26 mouse cellular contexts compared by ENCODE assay signal in genomic region chr3:142594547-142594946, GRCm38 (mm10). TPM values are rescaled to one million over a fixed set of nuclear protein-coding genes. Genes with fewer than 3 reads are reported as not detected.
DNase-seq lines count a peak whose midpoint lies in the region; ATAC-seq lines count a peak whose summit lies in the region.
"Had no signal": no experiment of that assay in that cellular context is flagged by ENCODE, and none has a peak within 500 bp of the region (broad histone marks: within the 10 kb centered on the region; RNA-seq: fewer than 3 reads in every experiment).

TSS of gene Gbp2b (plus strand) at chr3:142594847.

- H3K27me3 ChIP-seq in hindbrain, embryonic 10.5 days (ENCODE audit: insufficient read depth, poor library complexity, severe bottlenecking), result no peaks in the 10 kb centered on the region
- no peaks in the 10 kb centered on the region for H3K27me3 ChIP-seq in forebrain, embryonic 13.5 days
- H3K27me3 ChIP-seq: embryonic facial prominence, embryonic 12.5 days; Patski had no signal

- no peak within 1 kb of the TSS for H3K4me2 ChIP-seq in forebrain, embryonic 13.5 days
- H3K4me2 ChIP-seq: embryonic facial prominence, embryonic 12.5 days had no signal

- DNase-seq in A20 (ENCODE audit: low read depth, low spot score), result peak; percentile 25
- no peak for DNase-seq in hindbrain, embryonic 10.5 days (ENCODE audit: low spot score)
- no peak for DNase-seq in cerebellum, postnatal 4 days (ENCODE audit: low spot score in 2 of 2)
- DNase-seq: adrenal gland, adult 2 months; adrenal gland, postnatal 10 days; adrenal gland, postnatal 25 days; B cell, adult 2 months; cerebellum, adult 11 months; cerebellum, adult 18-20 months; cerebellum, adult 8-10 months; cerebellum, adult 9-11 months; cerebellum, postnatal 14 days; cerebellum, postnatal 36 days had no signal

- no peaks in the 10 kb centered on the region for H3K9me3 ChIP-seq in hindbrain, embryonic 10.5 days
- H3K9me3 ChIP-seq in forebrain, embryonic 13.5 days (replicated peaks), result no peaks in the 10 kb centered on the region
- H3K9me3 ChIP-seq: embryonic facial prominence, embryonic 10.5 days; embryonic facial prominence, embryonic 12.5 days; G1E had no signal

- H3K4me1 ChIP-seq in hindbrain, embryonic 10.5 days (replicated peaks), result no peaks in the 10 kb centered on the region
- H3K4me1 ChIP-seq in forebrain, embryonic 13.5 days, result no peaks in the 10 kb centered on the region
- H3K4me1 ChIP-seq: embryonic facial prominence, embryonic 10.5 days; embryonic facial prominence, embryonic 12.5 days had no signal

- WGBS in hindbrain, embryonic 10.5 days, result 86% methylated on average over 1 of the region's 1 CpGs
- WGBS in forebrain, embryonic 13.5 days, result 88% methylated on average over 1 of the region's 1 CpGs

- ATAC-seq in CD4-positive, CD25-positive, alpha-beta regulatory T cell, adult 4 months, result no peak
- ATAC-seq in activated CD4-positive, CD25-positive, alpha-beta regulatory T cell, adult 4 months, result no peak
- ATAC-seq in forebrain, embryonic 13.5 days, result no peak
- ATAC-seq: forebrain, embryonic 14.5 days; forebrain, embryonic 16.5 days; Patski had no signal

- no peaks in the 10 kb centered on the region for H3K36me3 ChIP-seq in hindbrain, embryonic 10.5 days
- no peaks in the 10 kb centered on the region for H3K36me3 ChIP-seq in forebrain, embryonic 13.5 days (ENCODE audit: poor library complexity, severe bottlenecking)
- H3K36me3 ChIP-seq: embryonic facial prominence, embryonic 10.5 days; embryonic facial prominence, embryonic 12.5 days; G1E had no signal

- no peak within 1 kb of the TSS for H3K27ac ChIP-seq in hindbrain, embryonic 10.5 days
- no peak within 1 kb of the TSS for H3K27ac ChIP-seq in forebrain, embryonic 13.5 days
- H3K27ac ChIP-seq: embryonic facial prominence, embryonic 10.5 days; embryonic facial prominence, embryonic 12.5 days had no signal

- no peak within 1 kb of the TSS for H3K9ac ChIP-seq in forebrain, embryonic 13.5 days
- H3K9ac ChIP-seq: embryonic facial prominence, embryonic 12.5 days had no signal

- H3K4me3 ChIP-seq in hindbrain, embryonic 10.5 days, result no peak within 1 kb of the TSS
- H3K4me3 ChIP-seq in forebrain, embryonic 13.5 days, result no peak within 1 kb of the TSS
- H3K4me3 ChIP-seq: embryonic facial prominence, embryonic 10.5 days; embryonic facial prominence, embryonic 12.5 days had no signal

RNA-seq across cellular contexts. Expression of gene Gbp2b, which starts in this region (rescaled TPM):
- 10 to 100 TPM; 27.5 to 35.1 TPM for polyA plus RNA-seq in CD4-positive, CD25-positive, alpha-beta regulatory T cell, adult 4 months (2017; shearing (Covaris generic))
- 10 to 100 TPM; 18.4 to 57.3 TPM for polyA plus RNA-seq in activated CD4-positive, CD25-positive, alpha-beta regulatory T cell, adult 4 months (2017; shearing (Covaris generic))
- not detected in 2 replicates for polyA plus RNA-seq in hindbrain, embryonic 10.5 days (2016; fragmentation: Nextera tagmentation; extraction: Ambion mirVana)
- polyA plus RNA-seq in forebrain, embryonic 13.5 days (2015; fragmentation: Nextera tagmentation; extraction: Ambion mirVana), result not detected in 2 replicates
- polyA plus RNA-seq: brain, embryonic 14.5 days; cortical plate, adult 2 months; embryonic facial prominence, embryonic 10.5 days; embryonic facial prominence, embryonic 12.5 days; forebrain, embryonic 11.5 days; forebrain, embryonic 14.5 days; forebrain, embryonic 16.5 days; frontal cortex, adult 2 months; G1E had no signal

Comparison
In these comparisons a context has a peak if more than half of its experiments do, and no peak if none do; other contexts are left out.
1. RNA of gene Gbp2b (polyA plus RNA-seq): 18.4 to 57.3 TPM in activated CD4-positive, CD25-positive, alpha-beta regulatory T cell, adult 4 months and 27.5 to 35.1 TPM in CD4-positive, CD25-positive, alpha-beta regulatory T cell, adult 4 months; not detected in hindbrain, embryonic 10.5 days and not detected in forebrain, embryonic 13.5 days; every median in the first group is over 10 times any median in the second.